Mouse (Mus musculus): ENCODE measurements around the gene Gm10251.
"Not testable (repeated sequence)": the region's sequence is repeated elsewhere in the genome, so short reads cannot be mapped to it uniquely, and the experiment has no call there.

Gm10251 gene

DNA sequence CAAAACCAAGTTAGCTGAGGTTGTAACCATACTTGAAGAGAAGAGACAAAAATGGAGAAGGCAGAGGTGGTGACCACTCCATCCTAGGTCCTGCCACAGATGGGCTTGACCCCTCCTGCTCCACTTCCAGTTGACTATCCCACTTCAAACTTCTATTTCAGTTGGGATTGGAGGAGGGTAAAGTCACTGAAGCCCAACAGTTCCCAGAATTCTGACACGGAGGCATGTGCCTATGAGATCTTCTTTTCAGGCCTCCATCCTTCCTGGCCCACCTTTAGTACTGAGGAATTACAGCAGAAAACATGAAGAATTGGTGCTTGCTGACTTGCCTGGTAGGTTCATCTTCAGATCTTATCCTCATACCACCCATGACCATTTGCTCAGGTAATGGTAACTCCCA, at the start of gene Gm10251:
Gene Gm10251 (minus strand): TSS at position 101 of the 400 bp plus-strand sequence.
- DNase-seq: not testable (repeated sequence)

- not testable (repeated sequence) for DNase-seq
Observed at GRCm38 (mm10) chr14:6720151-6720550, 36.2 kb upstream of the Gm10251 start, which contains the start of gene Gm8050. TSS of gene Gm8050 (minus strand) at chr14:6720251.

DNA sequence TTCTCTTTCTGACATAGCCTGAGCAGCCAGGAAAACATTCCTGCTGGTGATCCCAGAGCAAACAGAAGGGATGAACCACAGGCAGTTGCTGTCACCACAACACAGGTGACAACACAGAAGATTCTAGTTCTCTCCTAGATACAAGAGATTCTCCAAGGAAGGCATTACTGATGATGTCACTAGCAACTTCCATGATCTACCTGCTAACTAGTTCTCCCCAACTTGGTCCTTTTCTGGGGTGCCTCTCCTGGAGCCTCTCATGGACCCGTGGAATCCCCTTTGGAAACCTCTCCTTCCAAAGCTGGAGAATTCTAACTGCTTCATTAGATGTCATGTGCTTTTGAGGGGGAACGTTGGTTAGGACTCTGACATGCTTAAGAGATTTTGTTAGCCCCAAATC, 61.7 kb downstream of the Gm10251 start, which contains the start of gene Gm3460:
Gene Gm3460 (minus strand): TSS at position 101 of the 400 bp plus-strand sequence.
- not testable (repeated sequence) for DNase-seq

- DNase-seq: peak; percentile 1 to 20
Observed at GRCm38 (mm10) chr14:6606436-6606835, 77.5 kb downstream of the Gm10251 start.

DNA sequence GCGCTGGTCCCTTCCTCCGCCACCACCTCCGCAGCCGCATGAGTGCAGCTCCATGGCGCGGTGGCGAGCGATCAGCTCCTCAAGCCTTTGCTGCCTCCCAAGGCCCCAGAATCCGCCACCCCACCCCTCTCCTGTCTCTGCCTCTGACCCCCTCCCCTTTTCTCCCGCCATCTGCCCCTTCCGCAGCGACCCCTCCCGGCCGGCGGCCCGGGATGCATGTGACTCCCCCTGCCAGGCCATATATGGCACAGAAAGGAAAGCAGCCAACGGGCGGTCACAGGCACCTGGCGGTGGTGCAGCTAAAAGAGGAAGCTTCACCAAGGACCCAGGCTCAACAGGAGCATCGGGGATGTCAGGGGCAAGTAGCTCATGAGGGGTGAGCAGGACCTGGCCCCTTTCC, 79.0 kb downstream of the Gm10251 start:
- peak; percentile 1 to 25 for DNase-seq

DNA sequence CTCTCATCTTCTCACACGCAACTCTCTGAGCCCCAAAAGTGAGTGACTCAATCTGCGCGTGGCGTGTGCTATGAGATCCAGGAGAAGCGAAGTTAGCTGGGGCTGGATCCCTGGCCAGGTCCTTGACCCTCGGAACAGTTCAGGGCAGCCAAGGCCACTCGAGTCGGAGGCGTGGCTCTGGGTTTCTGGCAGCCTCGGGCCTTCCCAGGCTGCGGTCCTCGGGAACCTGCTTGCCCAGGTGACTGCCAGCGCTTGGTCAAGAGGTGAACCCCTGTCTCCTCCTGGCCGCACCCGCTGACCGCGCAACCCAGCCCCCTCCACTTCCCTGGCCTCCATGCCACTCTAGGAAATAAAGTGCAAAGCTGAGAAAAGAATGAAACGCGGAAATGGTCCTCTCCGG, 79.4 kb downstream of the Gm10251 start:
- peak; percentile 2 to 36 for DNase-seq

DNA sequence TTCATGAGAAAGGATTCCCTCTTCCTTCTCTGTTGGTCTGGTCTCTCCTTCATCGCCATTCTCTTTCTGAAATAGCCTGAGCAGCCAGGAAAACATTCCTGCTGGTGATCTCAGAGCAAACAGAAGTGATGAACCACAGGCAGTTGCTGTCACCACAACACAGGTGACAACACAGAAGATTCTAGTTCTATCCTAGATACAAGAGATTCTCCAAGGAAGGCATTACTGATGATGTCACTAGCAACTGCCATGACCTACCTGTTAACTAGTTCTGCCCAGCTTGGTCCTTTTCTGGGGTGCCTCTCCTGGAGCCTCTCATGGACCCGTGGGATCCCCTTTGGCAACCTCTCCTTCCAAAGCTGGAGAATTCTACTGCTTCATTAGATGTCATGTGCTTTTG, 93.5 kb downstream of the Gm10251 start, which contains the start of gene Gm3629:
Gene Gm3629 (minus strand): TSS at position 101 of the 400 bp plus-strand sequence.
- not testable (repeated sequence) for DNase-seq

Data from kidney, postnatal 25 days (tissue).